Mouse (Mus musculus): ENCODE data around the gene Irf9. TPM values are rescaled to one million over a fixed set of nuclear protein-coding genes. Genes with fewer than 3 reads are reported as not detected.

Irf9 gene
- total and polyA plus RNA-seq, 2 experiments from 2014 or later: 7.4 to 18.2 TPM

GRCm38 (mm10) chr14:55603633-55604576 lies 534 bp downstream of the Irf9 start:
- Histone ChIP-seq H3K9me3 (ENCODE audit: low read length) (no peaks in the 10 kb centered on the region), H3K4me3 (ENCODE audit: low read depth, low read length) (peak overlapping the region; percentile 29), H3K9ac (replicated peaks; ENCODE audit: low read length, poor library complexity, severe bottlenecking) (peak overlapping the region; percentile 51; the same call in 1 of the 2 replicates), H3K36me3 (ENCODE audit: insufficient read depth, low read length) (peaks cover 73% of the 10 kb centered on the region), H3K4me1 (ENCODE audit: insufficient read depth, low read length) (no peaks in the 10 kb centered on the region), H3K27ac (ENCODE audit: low read depth, low read length) (peak overlapping the region; percentile 68), H3K27me3 (ENCODE audit: insufficient read depth, low read length) (no peaks in the 10 kb centered on the region), H3K4me2 (ENCODE audit: low read depth, low read length, poor library complexity, severe bottlenecking) (peak overlapping the region; percentile 52)
- peak; percentile 90 for ATAC-seq (ENCODE audit: low FRiP score)
- TF ChIP-seq CTCF (IDR thresholded peaks at IDR 0.05): peak; percentile 95
- 18% methylated on average over 19 of the region's 19 CpGs for WGBS
- peak; percentile 91 for DNase-seq (ENCODE audit: low spot score)

- H3K4me2 ChIP-seq (ENCODE audit: low read depth, low read length, poor library complexity, severe bottlenecking): no peak overlapping the region
- H3K4me1 ChIP-seq (ENCODE audit: insufficient read depth, low read length): no peaks in the 10 kb centered on the region
- peak overlapping the region; percentile 68; the same call in 1 of the 2 replicates for H3K27ac ChIP-seq (ENCODE audit: low read depth, low read length)
- no peaks in the 10 kb centered on the region for H3K9me3 ChIP-seq (ENCODE audit: low read length)
- no peak overlapping the region for H3K4me3 ChIP-seq (ENCODE audit: low read depth, low read length)
- no peak for TF ChIP-seq CTCF (IDR thresholded peaks at IDR 0.05)
- no peak overlapping the region for H3K9ac ChIP-seq (replicated peaks; ENCODE audit: low read length, poor library complexity, severe bottlenecking)
- DNase-seq (ENCODE audit: low spot score) (no peak), ATAC-seq (ENCODE audit: low FRiP score) (no peak)
- H3K27me3 ChIP-seq (ENCODE audit: insufficient read depth, low read length): no peaks in the 10 kb centered on the region
- peaks cover 71% of the 10 kb centered on the region for H3K36me3 ChIP-seq (ENCODE audit: insufficient read depth, low read length)
- 86% methylated on average over 11 of the region's 11 CpGs for WGBS
Observed at GRCm38 (mm10) chr14:55604823-55605222, 1.5 kb downstream of the Irf9 start.

GRCm38 (mm10) chr14:55605743-55606459 lies 2.5 kb downstream of the Irf9 start:
- DNase-seq (ENCODE audit: low spot score) (no peak), ATAC-seq (ENCODE audit: low FRiP score) (no peak)
- Histone ChIP-seq H3K4me1 (ENCODE audit: insufficient read depth, low read length) (no peaks in the 10 kb centered on the region), H3K27me3 (ENCODE audit: insufficient read depth, low read length) (no peaks in the 10 kb centered on the region), H3K36me3 (ENCODE audit: insufficient read depth, low read length) (peaks cover 64% of the 10 kb centered on the region), H3K9ac (replicated peaks; ENCODE audit: low read length, poor library complexity, severe bottlenecking) (no peak overlapping the region), H3K4me3 (ENCODE audit: low read depth, low read length) (no peak overlapping the region), H3K4me2 (ENCODE audit: low read depth, low read length, poor library complexity, severe bottlenecking) (no peak overlapping the region), H3K9me3 (ENCODE audit: low read length) (no peaks in the 10 kb centered on the region), H3K27ac (ENCODE audit: low read depth, low read length) (no peak overlapping the region)
- 95% methylated on average over 16 of the region's 16 CpGs for WGBS
- TF ChIP-seq CTCF (IDR thresholded peaks at IDR 0.05): no peak

- Histone ChIP-seq H3K4me1 (ENCODE audit: insufficient read depth, low read length) (no peaks in the 10 kb centered on the region), H3K36me3 (ENCODE audit: insufficient read depth, low read length) (peaks cover 41% of the 10 kb centered on the region), H3K27ac (ENCODE audit: low read depth, low read length) (no peak overlapping the region), H3K27me3 (ENCODE audit: insufficient read depth, low read length) (no peaks in the 10 kb centered on the region), H3K4me2 (ENCODE audit: low read depth, low read length, poor library complexity, severe bottlenecking) (no peak overlapping the region), H3K9me3 (ENCODE audit: low read length) (no peaks in the 10 kb centered on the region), H3K9ac (replicated peaks; ENCODE audit: low read length, poor library complexity, severe bottlenecking) (no peak overlapping the region), H3K4me3 (ENCODE audit: low read depth, low read length) (no peak overlapping the region)
- DNase-seq (ENCODE audit: low spot score): no peak
- no peak for ATAC-seq (ENCODE audit: low FRiP score)
- WGBS: 97% methylated on average over 6 of the region's 6 CpGs
- no peak for TF ChIP-seq CTCF (IDR thresholded peaks at IDR 0.05)
Observed at GRCm38 (mm10) chr14:55608339-55608738, 5.0 kb downstream of the Irf9 start.

- Histone ChIP-seq H3K4me2 (ENCODE audit: low read depth, low read length, poor library complexity, severe bottlenecking) (no peak overlapping the region), H3K4me3 (ENCODE audit: low read depth, low read length) (no peak overlapping the region), H3K27ac (ENCODE audit: low read depth, low read length) (no peak overlapping the region), H3K4me1 (ENCODE audit: insufficient read depth, low read length) (no peaks in the 10 kb centered on the region), H3K9ac (replicated peaks; ENCODE audit: low read length, poor library complexity, severe bottlenecking) (no peak overlapping the region), H3K36me3 (ENCODE audit: insufficient read depth, low read length) (peaks cover 11% of the 10 kb centered on the region), H3K9me3 (ENCODE audit: low read length) (no peaks in the 10 kb centered on the region), H3K27me3 (ENCODE audit: insufficient read depth, low read length) (no peaks in the 10 kb centered on the region)
- DNase-seq (ENCODE audit: low spot score): no peak
- TF ChIP-seq CTCF (IDR thresholded peaks at IDR 0.05): no peak
- ATAC-seq (ENCODE audit: low FRiP score): no peak
- WGBS: 62% methylated on average over 6 of the region's 6 CpGs
Observed at GRCm38 (mm10) chr14:55613346-55613745, 10.0 kb downstream of the Irf9 start.
